ENCODE assay signal across 10 mouse cellular contexts in the genomic region with DNA sequence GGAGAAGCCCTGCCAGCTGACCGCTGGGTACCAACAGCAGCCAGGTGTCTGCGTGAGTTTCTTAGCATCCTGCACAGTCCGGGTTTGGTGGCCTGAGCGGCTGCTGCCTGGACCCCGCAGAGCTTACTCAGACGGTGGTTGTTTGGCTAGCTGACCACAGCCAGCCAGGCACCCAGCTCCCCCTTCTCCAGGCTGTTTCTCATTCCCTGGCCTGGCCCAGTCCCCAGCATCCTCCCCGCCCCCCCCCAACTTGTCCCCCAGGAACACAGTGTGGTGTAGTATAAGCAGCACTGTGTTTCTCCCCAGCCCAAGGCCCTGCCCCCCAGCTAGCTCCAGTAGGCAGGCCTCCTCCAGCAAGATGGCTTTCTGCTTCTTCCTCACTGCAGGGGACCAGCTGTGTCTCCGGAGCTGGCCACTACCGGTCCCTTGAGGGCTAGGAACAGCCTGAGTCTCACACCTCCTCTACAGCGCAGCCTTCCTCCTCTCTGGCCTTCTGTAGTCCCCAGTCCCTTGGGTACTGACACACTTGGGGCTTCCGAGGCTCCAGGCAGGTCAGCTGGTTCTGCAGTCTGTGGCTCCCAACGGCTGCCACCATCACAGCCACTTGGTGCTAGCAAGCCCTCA. TPM values are rescaled to one million over a fixed set of nuclear protein-coding genes. Genes with fewer than 3 reads are reported as not detected.
DNase-seq lines count a peak whose midpoint lies in the region; ATAC-seq lines count a peak whose summit lies in the region.
"Had no signal": no experiment of that assay in that cellular context is flagged by ENCODE, and none has a peak within 500 bp of the region (broad histone marks: within the 10 kb centered on the region; RNA-seq: fewer than 3 reads in every experiment).

No protein-coding gene starts in this region.

- no peaks in the 10 kb centered on the region for H3K9me3 ChIP-seq in heart, embryonic 10.5 days
- no peaks in the 10 kb centered on the region for H3K9me3 ChIP-seq in heart, embryonic 15.5 days (replicated peaks)
- H3K9me3 ChIP-seq: liver, embryonic 13.5 days had no signal

- no peak for DNase-seq in heart, embryonic 10.5 days (ENCODE audit: low spot score)
- DNase-seq in heart, postnatal 25 days (ENCODE audit: low spot score) = no peak
- DNase-seq in retina, postnatal 1 day = peak; percentile 57
- DNase-seq in retina, embryonic 14.5 days (ENCODE audit: low spot score) = no peak
- peak; percentile 27 for DNase-seq in splenic B cell, adult 2 months (ENCODE audit: low read depth, low spot score)
- DNase-seq in spleen, postnatal 10 days (ENCODE audit: low spot score in 2 of 2) = no peak
- no peak for DNase-seq in thymus, postnatal 0 days (ENCODE audit: low spot score)
- DNase-seq: liver, embryonic 13.5 days had no signal

- H3K36me3 ChIP-seq in heart, embryonic 10.5 days = peaks cover 4% of the 10 kb centered on the region; the same call in 1 of the 2 replicates
- H3K36me3 ChIP-seq in heart, embryonic 15.5 days = no peaks in the 10 kb centered on the region
- no peaks in the 10 kb centered on the region for H3K36me3 ChIP-seq in splenic B cell, adult 2 months (ENCODE audit: control insufficient read depth, insufficient read depth, low read length, poor library complexity, severe bottlenecking)
- H3K36me3 ChIP-seq: liver, embryonic 13.5 days had no signal

- peaks cover 82% of the 10 kb centered on the region for H3K4me1 ChIP-seq in heart, embryonic 10.5 days
- peaks cover 59% of the 10 kb centered on the region for H3K4me1 ChIP-seq in heart, embryonic 15.5 days (replicated peaks)

- peaks cover 15% of the 10 kb centered on the region for H3K27me3 ChIP-seq in heart, embryonic 10.5 days (ENCODE audit: insufficient read depth, poor library complexity, severe bottlenecking)
- no peaks in the 10 kb centered on the region for H3K27me3 ChIP-seq in heart, embryonic 15.5 days
- H3K27me3 ChIP-seq in splenic B cell, adult 2 months (ENCODE audit: control insufficient read depth, insufficient read depth, low read length, poor library complexity, severe bottlenecking) = no peaks in the 10 kb centered on the region

- no peak for ATAC-seq in heart, embryonic 15.5 days (replicated peaks; ENCODE audit: insufficient number of reproducible peaks, insufficient read depth, low FRiP score, low read depth)

- peak overlapping the region; percentile 65 for H3K27ac ChIP-seq in heart, embryonic 10.5 days
- no peak overlapping the region for H3K27ac ChIP-seq in heart, embryonic 15.5 days
- H3K27ac ChIP-seq: liver, embryonic 13.5 days had no signal

- 49% methylated on average over 12 of the region's 12 CpGs for WGBS in heart, embryonic 10.5 days
- 63% methylated on average over 12 of the region's 12 CpGs for WGBS in heart, embryonic 15.5 days

- intact Hi-C loops in heart, postnatal 25 days (cut with DNase I) = no loop called here

- H3K9ac ChIP-seq in heart, embryonic 15.5 days = peak overlapping the region; percentile 10; the same call in 1 of the 2 replicates
- H3K9ac ChIP-seq: liver, embryonic 13.5 days had no signal

- peak overlapping the region; percentile 83 for H3K4me2 ChIP-seq in heart, embryonic 15.5 days
- H3K4me2 ChIP-seq: liver, embryonic 13.5 days had no signal

- peak overlapping the region; percentile 29; the same call in 1 of the 2 replicates for H3K4me3 ChIP-seq in heart, embryonic 10.5 days
- peak overlapping the region; percentile 17 for H3K4me3 ChIP-seq in heart, embryonic 15.5 days
- H3K4me3 ChIP-seq: liver, embryonic 13.5 days had no signal

RNA-seq across cellular contexts. Expression of a gene that starts 8.2 kb away (rescaled TPM):
- polyA plus RNA-seq in heart, embryonic 10.5 days (2016; fragmentation: Nextera tagmentation; extraction: Ambion mirVana) = 42.9 and 61.7 TPM in 2 replicates
- total RNA-seq in heart, postnatal 25 days (2021) = 10 to 100 TPM; 79.7 to 91.8 TPM
- polyA plus RNA-seq in heart, embryonic 15.5 days (2015; fragmentation: Nextera tagmentation; extraction: Ambion mirVana) = 38.6 and 53.4 TPM in 2 replicates
- 45.4 and 47.4 TPM in 2 replicates for polyA plus RNA-seq in thymus, postnatal 0 days (2015; fragmentation: Nextera tagmentation; extraction: Ambion mirVana)

RNA-seq across cellular contexts. Expression of a gene that starts 41.8 kb away (rescaled TPM):
- polyA plus RNA-seq in heart, embryonic 10.5 days (2016; fragmentation: Nextera tagmentation; extraction: Ambion mirVana) = not detected in 2 replicates
- not detected for total RNA-seq in heart, postnatal 25 days (2021)
- not detected in 2 replicates for polyA plus RNA-seq in heart, embryonic 15.5 days (2015; fragmentation: Nextera tagmentation; extraction: Ambion mirVana)
- 0.23 and 0.28 TPM in 2 replicates for polyA plus RNA-seq in thymus, postnatal 0 days (2015; fragmentation: Nextera tagmentation; extraction: Ambion mirVana)
- polyA plus RNA-seq: brain, embryonic 14.5 days; liver, embryonic 13.5 days had no signal

RNA-seq across cellular contexts. Expression of a gene that starts 55.0 kb away (rescaled TPM):
- polyA plus RNA-seq in heart, embryonic 10.5 days (2016; fragmentation: Nextera tagmentation; extraction: Ambion mirVana) = 0.28 TPM in 1 of 2 replicates, not detected in the other
- total RNA-seq in heart, postnatal 25 days (2021) = under 1 TPM; 0.18 to 0.34 TPM
- not detected in 2 replicates for polyA plus RNA-seq in heart, embryonic 15.5 days (2015; fragmentation: Nextera tagmentation; extraction: Ambion mirVana)
- polyA plus RNA-seq in thymus, postnatal 0 days (2015; fragmentation: Nextera tagmentation; extraction: Ambion mirVana) = 0.10 TPM in 1 of 2 replicates, not detected in the other
- polyA plus RNA-seq: liver, embryonic 13.5 days had no signal

Comparison
In these comparisons a context has a peak if more than half of its experiments do, and no peak if none do; other contexts are left out.
1. DNase-seq: peak in retina, postnatal 1 day (single experiment) and splenic B cell, adult 2 months (single experiment); none in heart, embryonic 10.5 days (single experiment), heart, postnatal 25 days (single experiment), retina, embryonic 14.5 days (single experiment), spleen, postnatal 10 days (0 of 2) and thymus, postnatal 0 days (single experiment).